Mouse (Mus musculus): ENCODE measurements around the gene Ctnna2.

Gene Ctnna2

GRCm38 (mm10) chr6:77278794-77279193 lies 700.7 kb downstream of the Ctnna2 start:
- in situ Hi-C loops (cut with MboI, MseI) = no loop called here

DNA sequence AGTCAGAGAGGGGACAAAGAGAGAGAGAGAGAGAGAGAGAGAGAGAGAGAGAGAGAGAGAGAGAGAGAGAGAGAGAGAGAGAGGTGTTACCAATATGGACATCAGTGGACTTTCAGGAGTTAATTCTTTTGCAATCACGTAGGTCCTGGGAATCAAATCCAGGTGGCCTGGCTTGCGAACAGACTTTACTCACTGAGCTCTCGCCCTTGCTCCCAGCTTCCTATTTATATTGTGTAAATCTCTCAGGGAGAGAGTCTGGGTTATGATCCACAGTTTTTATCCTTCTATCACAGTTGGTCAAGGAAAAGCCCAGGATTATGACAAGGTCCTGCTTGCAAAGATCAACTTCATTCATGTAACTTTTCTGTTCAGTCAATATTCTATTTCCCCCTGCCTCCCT lies 714.3 kb downstream of the Ctnna2 start:
- in situ Hi-C loops (cut with MboI, MseI) = no loop called here

DNA sequence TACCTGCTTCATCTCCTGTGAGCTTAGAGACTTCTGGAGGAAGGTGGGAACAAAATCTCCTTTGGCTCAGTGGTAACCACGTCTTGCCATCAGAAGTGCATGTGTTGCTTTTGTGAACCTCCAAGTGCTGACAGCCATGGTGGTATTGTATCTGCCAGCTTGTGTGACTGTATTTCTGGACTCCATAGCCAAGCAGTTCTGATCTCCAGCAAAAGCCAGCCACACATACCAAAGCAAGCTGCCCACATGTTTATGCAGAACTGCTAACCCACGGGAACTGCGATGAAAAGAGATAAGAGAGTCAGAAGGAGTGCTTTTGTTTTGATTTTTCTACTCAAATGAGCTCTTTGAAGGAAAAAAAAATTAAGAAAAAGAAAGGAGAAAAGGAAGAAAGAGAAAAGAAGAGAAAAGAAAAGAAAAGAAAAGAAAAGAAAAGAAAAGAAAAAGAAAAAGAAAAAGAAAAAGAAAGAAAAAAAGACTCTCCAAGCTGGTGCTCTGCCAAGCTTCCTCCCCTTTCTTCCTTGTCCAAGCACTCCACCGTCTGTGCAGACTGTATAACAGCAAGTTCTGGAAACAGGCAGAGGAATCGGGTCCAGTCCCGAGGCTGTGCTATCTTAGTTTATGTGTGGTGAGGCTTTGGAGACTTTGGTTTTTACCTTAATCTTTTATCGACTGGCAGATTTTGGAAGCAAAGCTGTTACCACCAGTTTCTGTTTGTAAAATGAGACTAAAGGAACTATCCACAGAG lies 722.0 kb downstream of the Ctnna2 start:
- in situ Hi-C loops (cut with MboI, MseI) = no loop called here

DNA sequence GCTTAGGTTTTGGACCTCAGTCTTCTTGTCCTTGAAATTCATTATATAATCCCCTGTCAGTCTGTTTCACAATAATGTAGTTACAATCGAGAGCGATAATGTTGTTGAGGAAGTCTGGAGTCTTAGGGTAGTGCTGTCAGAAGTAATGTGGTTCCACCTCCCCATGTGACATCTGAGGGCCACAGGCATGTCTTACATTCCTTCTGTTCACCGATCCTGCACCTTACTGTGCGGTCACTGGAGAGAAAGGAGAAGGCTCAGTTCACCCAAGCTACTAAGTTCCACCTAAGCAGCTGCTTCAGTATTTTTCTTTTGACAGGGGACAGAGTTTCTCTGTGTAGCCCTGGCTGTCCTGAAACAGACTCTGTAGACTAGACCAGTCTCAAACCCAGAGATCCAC lies 723.2 kb downstream of the Ctnna2 start:
- in situ Hi-C loops (cut with MboI, MseI) = no loop called here

- in situ Hi-C loops (cut with MboI, MseI) = no loop called here
These were observed 726.0 kb downstream of the Ctnna2 start for GRCm38 (mm10) chr6:77253480-77253879.

DNA sequence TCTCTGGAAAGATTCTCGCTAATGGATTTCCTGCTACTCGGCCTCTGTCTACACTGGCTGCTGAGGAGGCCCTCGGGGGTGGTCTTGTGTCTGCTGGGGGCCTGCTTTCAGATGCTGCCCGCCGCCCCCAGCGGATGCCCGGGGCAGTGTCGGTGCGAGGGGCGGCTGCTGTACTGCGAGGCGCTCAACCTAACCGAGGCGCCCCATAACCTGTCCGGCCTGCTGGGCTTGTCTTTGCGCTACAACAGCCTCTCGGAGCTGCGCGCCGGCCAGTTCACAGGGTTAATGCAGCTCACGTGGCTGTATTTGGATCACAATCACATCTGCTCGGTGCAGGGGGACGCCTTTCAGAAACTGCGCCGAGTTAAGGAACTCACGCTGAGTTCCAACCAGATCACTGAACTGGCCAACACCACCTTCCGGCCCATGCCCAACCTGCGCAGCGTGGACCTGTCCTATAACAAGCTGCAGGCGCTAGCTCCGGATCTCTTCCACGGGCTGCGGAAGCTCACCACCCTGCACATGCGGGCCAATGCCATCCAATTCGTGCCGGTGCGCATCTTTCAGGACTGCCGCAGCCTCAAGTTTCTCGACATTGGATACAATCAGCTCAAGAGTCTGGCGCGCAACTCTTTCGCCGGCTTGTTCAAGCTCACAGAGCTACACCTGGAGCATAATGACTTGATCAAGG lies 735.8 kb downstream of the Ctnna2 start:
- in situ Hi-C loops (cut with MboI, MseI) = no loop called here

GRCm38 (mm10) chr6:77242601-77243406 lies 736.7 kb downstream of the Ctnna2 start, which contains the start of gene Lrrtm1:
TSS of gene Lrrtm1 (plus strand) at chr6:77242689.
- in situ Hi-C loops (cut with MboI, MseI) = no loop called here

GRCm38 (mm10) chr6:77240426-77240825 lies 739.1 kb downstream of the Ctnna2 start:
- in situ Hi-C loops (cut with MboI, MseI) = no loop called here

- in situ Hi-C loops (cut with MboI, MseI) = no loop called here
These were observed 756.5 kb downstream of the Ctnna2 start for GRCm38 (mm10) chr6:77222849-77223638.

GRCm38 (mm10) chr6:77220776-77221175 lies 758.7 kb downstream of the Ctnna2 start:
- in situ Hi-C loops (cut with MboI, MseI) = no loop called here

DNA sequence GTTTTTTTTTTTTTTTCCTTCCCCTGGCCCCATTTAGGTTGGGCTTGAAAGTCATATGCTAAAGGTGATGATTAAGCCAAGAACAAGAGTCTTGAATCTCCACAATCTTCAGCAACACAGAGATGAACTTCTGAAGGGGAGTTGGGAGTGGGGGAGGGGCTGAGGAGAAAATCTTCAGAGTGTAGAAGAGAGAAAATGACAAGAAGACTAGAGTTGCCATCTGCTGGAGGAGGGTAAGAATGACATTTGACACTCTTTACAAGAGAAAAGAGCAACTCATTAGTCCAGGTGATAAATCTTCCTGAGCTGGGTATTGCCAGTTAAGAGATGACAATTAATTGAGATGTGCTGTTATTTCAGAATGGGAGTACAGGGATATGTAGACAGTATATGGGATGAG lies 760.6 kb downstream of the Ctnna2 start:
- in situ Hi-C loops (cut with MboI, MseI) = no loop called here

DNA sequence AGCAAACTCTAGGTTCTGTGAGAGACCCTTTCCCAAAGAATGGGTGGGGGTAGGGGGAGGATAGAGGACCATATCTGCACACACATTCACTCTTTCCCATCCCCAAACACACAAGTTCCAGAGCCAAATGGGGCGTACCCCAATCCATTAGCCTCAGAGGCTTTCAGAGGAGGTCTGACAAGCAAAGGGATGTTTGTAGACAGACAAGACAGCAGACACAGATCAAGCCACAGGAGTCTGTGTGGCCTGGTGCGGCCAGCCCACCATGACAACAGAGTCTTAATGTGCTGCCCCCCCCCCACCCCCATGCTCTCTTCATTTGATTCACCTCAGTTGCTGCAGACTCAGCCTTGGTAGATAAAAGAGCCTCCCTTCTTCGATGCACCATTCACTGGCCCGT lies 764.2 kb downstream of the Ctnna2 start:
- in situ Hi-C loops (cut with MboI, MseI) = no loop called here

GRCm38 (mm10) chr6:77213757-77214409 lies 765.6 kb downstream of the Ctnna2 start:
- in situ Hi-C loops (cut with MboI, MseI) = no loop called here

GRCm38 (mm10) chr6:77209929-77210328 lies 769.6 kb downstream of the Ctnna2 start:
- in situ Hi-C loops (cut with MboI, MseI) = no loop called here

DNA sequence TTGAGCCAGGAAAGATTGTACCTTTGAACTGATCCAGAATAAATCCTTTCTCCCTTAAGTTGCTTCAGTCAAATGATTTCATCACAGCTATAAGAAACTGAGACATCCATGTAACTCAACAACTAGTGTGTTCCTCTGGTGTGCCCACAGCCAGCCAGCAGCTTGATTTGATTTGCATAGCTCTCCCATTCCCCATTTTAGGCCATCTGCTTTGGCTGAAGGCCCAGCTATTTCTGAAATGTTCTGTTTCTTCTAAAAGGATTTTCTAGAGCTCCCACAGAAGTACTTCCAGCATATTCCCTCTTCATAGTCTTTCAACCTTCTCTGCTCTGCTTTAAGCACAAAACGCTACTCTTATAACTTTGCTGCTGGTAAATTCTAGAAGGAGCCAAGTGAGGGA lies 770.3 kb downstream of the Ctnna2 start:
- in situ Hi-C loops (cut with MboI, MseI) = no loop called here

DNA sequence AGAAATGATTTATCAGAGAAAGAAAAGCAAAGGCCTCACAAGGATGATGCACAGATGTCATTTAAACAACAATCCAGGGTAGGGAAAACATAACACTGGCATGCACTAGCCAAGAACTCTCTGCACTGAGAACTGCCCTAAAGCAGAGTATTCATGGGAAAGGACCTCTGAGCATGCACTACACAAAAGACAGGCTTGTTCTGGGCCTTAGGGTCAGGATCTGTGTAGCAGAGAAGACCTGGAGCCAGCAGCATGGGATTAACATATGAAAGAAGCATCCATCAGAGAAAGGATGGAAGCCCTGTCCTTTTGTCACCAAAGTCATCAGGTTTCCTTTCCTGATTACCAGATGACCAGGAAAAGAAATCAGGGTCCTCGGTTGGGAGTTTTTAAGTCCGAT lies 780.1 kb downstream of the Ctnna2 start:
- in situ Hi-C loops (cut with MboI, MseI) = no loop called here

GRCm38 (mm10) chr6:77196650-77197049 lies 782.8 kb downstream of the Ctnna2 start:
- in situ Hi-C loops (cut with MboI, MseI) = no loop called here

DNA sequence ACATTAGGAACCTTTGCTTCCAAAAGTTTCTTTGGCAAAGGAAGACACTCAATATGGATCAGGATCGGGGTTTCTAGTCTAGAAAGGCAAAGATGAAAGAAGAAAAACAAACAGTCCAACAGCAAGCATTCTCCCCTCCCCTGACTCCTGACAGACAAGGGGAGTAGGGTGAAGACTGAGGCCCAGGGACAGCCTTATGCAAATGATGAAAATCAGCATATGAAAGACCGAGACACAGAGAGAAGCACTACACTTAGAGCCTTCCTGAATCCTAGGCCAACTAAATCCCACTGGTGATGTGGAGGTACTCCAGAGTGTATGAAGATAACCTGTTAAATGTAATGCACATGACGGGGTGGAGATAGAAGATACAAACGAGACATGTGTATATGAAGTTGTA lies 787.9 kb downstream of the Ctnna2 start:
- in situ Hi-C loops (cut with MboI, MseI) = no loop called here

DNA sequence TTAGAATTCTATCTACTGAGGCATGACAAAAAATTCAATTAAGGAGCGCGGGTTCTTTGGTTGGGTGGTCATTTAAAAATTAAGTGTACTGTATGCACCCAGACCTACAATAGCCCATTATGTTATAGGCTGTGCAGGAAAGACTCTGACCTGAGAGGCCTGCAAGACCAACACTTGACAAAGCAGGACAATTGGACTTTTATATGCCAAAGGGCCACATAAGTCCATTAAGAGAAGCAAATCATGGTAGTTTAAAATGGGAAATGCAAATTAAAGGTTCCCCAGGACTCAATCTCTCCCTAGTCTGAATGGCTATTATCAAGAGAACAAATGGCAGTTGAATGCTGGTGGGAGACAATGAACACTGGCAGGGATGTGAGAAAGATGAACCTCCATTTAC lies 790.9 kb downstream of the Ctnna2 start:
- in situ Hi-C loops (cut with MboI, MseI) = no loop called here

DNA sequence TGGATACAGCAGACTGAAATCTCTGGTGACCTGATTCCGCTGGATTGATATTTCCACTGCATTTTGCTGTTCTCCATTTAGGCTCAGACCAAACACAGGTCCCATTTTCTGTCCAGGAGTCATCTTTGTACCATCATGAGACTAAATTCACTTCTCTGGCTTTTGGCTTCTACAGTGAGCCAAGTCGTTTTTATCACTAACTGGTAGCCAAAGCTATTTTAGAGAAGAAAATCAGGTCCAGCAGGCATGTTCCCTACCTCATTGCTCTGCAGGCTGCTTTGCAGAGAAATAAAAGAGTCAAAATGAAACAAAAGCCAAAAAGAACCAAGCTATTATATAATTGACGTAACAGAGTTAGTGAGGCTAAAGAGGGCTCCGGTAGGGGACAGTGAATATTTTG lies 793.7 kb downstream of the Ctnna2 start:
- in situ Hi-C loops (cut with MboI, MseI) = no loop called here

- in situ Hi-C loops (cut with MboI, MseI) = no loop called here
These were observed 794.6 kb downstream of the Ctnna2 start for GRCm38 (mm10) chr6:77184896-77185295.
